Mouse (Mus musculus): Measurements from ENCODE around the gene Hoxc5. TPM values are rescaled to one million over a fixed set of nuclear protein-coding genes. Genes with fewer than 3 reads are reported as not detected.

The Hoxc5 gene
- polyA plus RNA-seq, 1 experiment: 0.32 TPM

- Histone ChIP-seq H3K36me3 (ENCODE audit: control insufficient read depth, insufficient read depth, low read length) (no peaks in the 10 kb centered on the region), H3K4me1 (replicated peaks; ENCODE audit: control insufficient read depth, insufficient read depth, low read length) (no peaks in the 10 kb centered on the region), H3K27me3 (ENCODE audit: control insufficient read depth, insufficient read depth, low read length) (peaks cover 25% of the 10 kb centered on the region), H3K27ac (ENCODE audit: control insufficient read depth, insufficient read depth, low read length) (no peak overlapping the region), H3K4me3 (ENCODE audit: control insufficient read depth, insufficient read depth, low read length) (no peak overlapping the region)
- TF ChIP-seq POLR2A (IDR thresholded peaks at IDR 0.05; ENCODE audit: control insufficient read depth, extremely low read depth, insufficient read depth, low read length, poor library complexity) (no peak), CTCF (IDR thresholded peaks at IDR 0.05; ENCODE audit: borderline replicate concordance, control insufficient read depth, extremely low read depth, insufficient read depth, low read length, poor library complexity) (no peak)
- 61% methylated on average over 10 of the region's 10 CpGs for WGBS
- DNase-seq: no peak
Observed at GRCm38 (mm10) chr15:103038701-103039480, 71.6 kb downstream of the Hoxc5 start.

- DNase-seq: no peak
- Histone ChIP-seq H3K4me3 (ENCODE audit: control insufficient read depth, insufficient read depth, low read length) (no peak overlapping the region), H3K4me1 (replicated peaks; ENCODE audit: control insufficient read depth, insufficient read depth, low read length) (no peaks in the 10 kb centered on the region), H3K27ac (ENCODE audit: control insufficient read depth, insufficient read depth, low read length) (no peak overlapping the region), H3K36me3 (ENCODE audit: control insufficient read depth, insufficient read depth, low read length) (no peaks in the 10 kb centered on the region), H3K27me3 (ENCODE audit: control insufficient read depth, insufficient read depth, low read length) (peaks cover 20% of the 10 kb centered on the region)
- no peak for TF ChIP-seq CTCF (IDR thresholded peaks at IDR 0.05; ENCODE audit: borderline replicate concordance, control insufficient read depth, extremely low read depth, insufficient read depth, low read length, poor library complexity)
- no peak for TF ChIP-seq POLR2A (IDR thresholded peaks at IDR 0.05; ENCODE audit: control insufficient read depth, extremely low read depth, insufficient read depth, low read length, poor library complexity)
- 62% methylated on average over 3 of the region's 3 CpGs for WGBS
Observed at GRCm38 (mm10) chr15:103039609-103040008, 72.4 kb downstream of the Hoxc5 start.

- no peak overlapping the region for H3K4me3 ChIP-seq (ENCODE audit: control insufficient read depth, insufficient read depth, low read length)
- H3K36me3 ChIP-seq (ENCODE audit: control insufficient read depth, insufficient read depth, low read length): no peaks in the 10 kb centered on the region
- no peak overlapping the region for H3K27ac ChIP-seq (ENCODE audit: control insufficient read depth, insufficient read depth, low read length)
- no peaks in the 10 kb centered on the region for H3K4me1 ChIP-seq (replicated peaks; ENCODE audit: control insufficient read depth, insufficient read depth, low read length)
- H3K27me3 ChIP-seq (ENCODE audit: control insufficient read depth, insufficient read depth, low read length): peaks cover 11% of the 10 kb centered on the region
- TF ChIP-seq POLR2A (IDR thresholded peaks at IDR 0.05; ENCODE audit: control insufficient read depth, extremely low read depth, insufficient read depth, low read length, poor library complexity): no peak
- TF ChIP-seq CTCF (IDR thresholded peaks at IDR 0.05; ENCODE audit: borderline replicate concordance, control insufficient read depth, extremely low read depth, insufficient read depth, low read length, poor library complexity): no peak
- WGBS: 51% methylated on average over 12 of the region's 12 CpGs
- no peak for DNase-seq
Observed at GRCm38 (mm10) chr15:103040601-103041000, 73.4 kb downstream of the Hoxc5 start.

GRCm38 (mm10) chr15:103041613-103042012 is 74.4 kb downstream of the Hoxc5 start:
- Histone ChIP-seq H3K4me3 (ENCODE audit: control insufficient read depth, insufficient read depth, low read length) (no peak overlapping the region), H3K27me3 (ENCODE audit: control insufficient read depth, insufficient read depth, low read length) (peaks cover 5% of the 10 kb centered on the region), H3K4me1 (replicated peaks; ENCODE audit: control insufficient read depth, insufficient read depth, low read length) (no peaks in the 10 kb centered on the region), H3K27ac (ENCODE audit: control insufficient read depth, insufficient read depth, low read length) (no peak overlapping the region), H3K36me3 (ENCODE audit: control insufficient read depth, insufficient read depth, low read length) (no peaks in the 10 kb centered on the region)
- no peak for DNase-seq
- TF ChIP-seq POLR2A (IDR thresholded peaks at IDR 0.05; ENCODE audit: control insufficient read depth, extremely low read depth, insufficient read depth, low read length, poor library complexity) (no peak), CTCF (IDR thresholded peaks at IDR 0.05; ENCODE audit: borderline replicate concordance, control insufficient read depth, extremely low read depth, insufficient read depth, low read length, poor library complexity) (no peak)
- 47% methylated on average over 5 of the region's 5 CpGs for WGBS

- peaks cover 4% of the 10 kb centered on the region for H3K27me3 ChIP-seq (ENCODE audit: control insufficient read depth, insufficient read depth, low read length)
Observed at GRCm38 (mm10) chr15:103042209-103042608, 75.0 kb downstream of the Hoxc5 start.

GRCm38 (mm10) chr15:103051670-103052069 is 84.4 kb downstream of the Hoxc5 start:
- H3K4me1 ChIP-seq (replicated peaks; ENCODE audit: control insufficient read depth, insufficient read depth, low read length): no peaks in the 10 kb centered on the region
- TF ChIP-seq POLR2A (IDR thresholded peaks at IDR 0.05; ENCODE audit: control insufficient read depth, extremely low read depth, insufficient read depth, low read length, poor library complexity) (no peak), CTCF (IDR thresholded peaks at IDR 0.05; ENCODE audit: borderline replicate concordance, control insufficient read depth, extremely low read depth, insufficient read depth, low read length, poor library complexity) (no peak)
- no peak overlapping the region for H3K4me3 ChIP-seq (ENCODE audit: control insufficient read depth, insufficient read depth, low read length)
- H3K27ac ChIP-seq (ENCODE audit: control insufficient read depth, insufficient read depth, low read length): no peak overlapping the region
- no peak for DNase-seq
- H3K36me3 ChIP-seq (ENCODE audit: control insufficient read depth, insufficient read depth, low read length): no peaks in the 10 kb centered on the region
- WGBS: 57% methylated on average over 2 of the region's 2 CpGs
- no peaks in the 10 kb centered on the region; the same call in 1 of the 2 replicates for H3K27me3 ChIP-seq (ENCODE audit: control insufficient read depth, insufficient read depth, low read length)

More at GRCm38 (mm10) chr15:103042209-103042608, 75.0 kb downstream of the Hoxc5 start:
- no peaks in the 10 kb centered on the region for H3K36me3 ChIP-seq (ENCODE audit: control insufficient read depth, insufficient read depth, low read length)
- TF ChIP-seq CTCF (IDR thresholded peaks at IDR 0.05; ENCODE audit: borderline replicate concordance, control insufficient read depth, extremely low read depth, insufficient read depth, low read length, poor library complexity) (no peak), POLR2A (IDR thresholded peaks at IDR 0.05; ENCODE audit: control insufficient read depth, extremely low read depth, insufficient read depth, low read length, poor library complexity) (no peak)
- no peak overlapping the region for H3K27ac ChIP-seq (ENCODE audit: control insufficient read depth, insufficient read depth, low read length)
- H3K4me1 ChIP-seq (replicated peaks; ENCODE audit: control insufficient read depth, insufficient read depth, low read length): no peaks in the 10 kb centered on the region
- no peak for DNase-seq
- 44% methylated on average over 1 of the region's 1 CpGs for WGBS
- no peak overlapping the region for H3K4me3 ChIP-seq (ENCODE audit: control insufficient read depth, insufficient read depth, low read length)
